Mouse (Mus musculus) inflammation-experienced regulatory T-cells, adult 6 months (primary cell): ENCODE results near the gene Gpr108. TPM values are rescaled to one million over a fixed set of nuclear protein-coding genes. Genes with fewer than 3 reads are reported as not detected.

Source experiments
- ATAC-seq: one replicate; pipeline ENCODE4 v1.8.0; 2017
- polyA plus RNA-seq, 3 experiments: library from polyadenylated mRNA; unstranded; fragments of 100-300 nt; shearing (Covaris generic); gene quantifications; one replicate each; pipeline ENCODE4 v1.2.1; 2017

Gpr108 gene
- polyA plus RNA-seq, 3 experiments from 2014 or later = 49.0 to 66.3 (median 56.5) TPM

GRCm38 (mm10) chr17:57245311-57245929 lies 2.8 kb downstream of the Gpr108 start:
- ATAC-seq = no peak

- no peak for ATAC-seq
Measured at GRCm38 (mm10) chr17:57243650-57244370, 4.4 kb downstream of the Gpr108 start.

- no peak for ATAC-seq
Measured at GRCm38 (mm10) chr17:57237181-57237580, 11.1 kb downstream of the Gpr108 start.

- no peak for ATAC-seq
Measured at GRCm38 (mm10) chr17:57235803-57236202, 12.4 kb downstream of the Gpr108 start.

- no peak for ATAC-seq
Measured at GRCm38 (mm10) chr17:57234254-57234928, 13.9 kb downstream of the Gpr108 start.

DNA sequence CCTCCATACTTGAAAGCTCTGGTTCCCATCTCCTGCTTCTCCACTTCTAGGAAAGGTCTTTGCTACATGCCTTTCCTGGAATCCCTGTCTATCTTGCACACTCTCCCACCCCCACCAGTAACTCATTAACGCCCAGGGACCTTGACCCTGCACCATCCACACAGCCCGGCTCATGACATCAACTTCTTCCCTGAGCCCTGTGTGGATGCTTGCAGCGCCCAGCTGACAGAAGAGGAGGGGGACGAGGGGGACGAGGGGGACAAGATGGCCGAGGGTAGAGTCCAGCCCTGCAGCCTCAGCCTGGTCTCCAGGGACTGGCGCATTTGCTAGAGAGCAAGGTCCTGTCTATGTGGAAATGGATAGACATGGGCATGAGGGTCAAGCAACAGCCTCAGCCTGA lies 15.2 kb downstream of the Gpr108 start:
- no peak for ATAC-seq

DNA sequence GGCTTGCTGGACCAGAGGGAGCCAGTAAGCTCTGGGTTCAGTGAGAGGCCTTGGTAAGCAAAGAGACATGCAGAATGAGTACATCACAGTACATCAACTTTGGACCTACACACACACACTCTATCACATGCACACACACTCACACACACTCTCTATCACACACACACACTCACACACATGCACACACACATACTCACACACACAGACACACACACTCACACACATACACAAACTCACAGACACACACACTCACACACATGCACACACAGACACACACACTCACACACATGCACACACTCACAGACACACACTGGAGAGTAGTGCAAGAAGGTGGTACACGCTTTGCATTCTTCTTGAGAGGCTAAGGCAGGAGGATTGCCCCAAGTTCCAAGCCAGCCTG lies 16.0 kb downstream of the Gpr108 start:
- no peak for ATAC-seq

- ATAC-seq = no peak
Measured at GRCm38 (mm10) chr17:57231321-57231771, 16.9 kb downstream of the Gpr108 start.

GRCm38 (mm10) chr17:57230728-57231125 lies 17.5 kb downstream of the Gpr108 start:
- ATAC-seq = no peak

DNA sequence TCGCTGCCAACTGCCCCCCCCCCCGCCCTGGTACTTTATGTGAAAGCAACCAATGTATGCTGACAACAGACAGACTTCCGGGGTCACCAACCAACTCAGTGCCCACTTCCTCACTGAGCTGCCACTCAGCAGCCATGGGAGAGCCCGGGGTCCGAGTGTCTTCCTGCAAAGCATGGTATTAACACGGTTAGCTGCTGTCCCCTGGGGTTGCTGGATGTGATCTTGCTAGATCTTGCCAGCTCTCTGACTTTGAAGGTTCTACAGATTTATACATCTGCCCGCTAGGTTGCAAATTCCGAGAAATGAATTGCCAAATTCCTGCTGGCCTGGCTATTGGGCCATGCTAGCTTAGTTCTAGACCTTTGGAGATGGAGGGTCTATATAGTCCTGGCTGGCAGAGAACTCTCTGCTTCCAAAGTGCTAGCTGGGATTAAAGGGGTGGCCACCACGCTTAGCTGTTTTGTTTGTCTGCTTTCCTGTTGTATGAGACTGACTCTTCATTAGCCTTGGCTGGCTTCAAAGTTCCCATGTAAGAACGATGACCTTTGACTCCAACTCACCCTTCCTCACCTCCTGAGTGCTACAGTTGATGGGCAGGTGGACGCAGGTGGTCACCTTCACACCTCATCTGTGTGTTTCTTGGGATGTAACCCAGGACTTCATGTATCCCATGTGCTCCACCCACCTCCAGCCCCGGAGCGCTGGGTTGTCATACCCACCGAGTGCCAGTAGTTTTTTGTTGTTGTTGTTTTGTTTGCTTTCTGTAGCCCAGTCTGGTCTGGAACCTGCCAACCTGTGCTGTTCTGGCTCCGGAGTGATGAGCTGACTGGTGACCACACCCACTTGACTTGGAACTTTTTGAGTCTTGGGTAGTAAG lies 18.2 kb downstream of the Gpr108 start:
- no peak for ATAC-seq

GRCm38 (mm10) chr17:57228873-57229272 lies 19.4 kb downstream of the Gpr108 start:
- ATAC-seq = no peak

DNA sequence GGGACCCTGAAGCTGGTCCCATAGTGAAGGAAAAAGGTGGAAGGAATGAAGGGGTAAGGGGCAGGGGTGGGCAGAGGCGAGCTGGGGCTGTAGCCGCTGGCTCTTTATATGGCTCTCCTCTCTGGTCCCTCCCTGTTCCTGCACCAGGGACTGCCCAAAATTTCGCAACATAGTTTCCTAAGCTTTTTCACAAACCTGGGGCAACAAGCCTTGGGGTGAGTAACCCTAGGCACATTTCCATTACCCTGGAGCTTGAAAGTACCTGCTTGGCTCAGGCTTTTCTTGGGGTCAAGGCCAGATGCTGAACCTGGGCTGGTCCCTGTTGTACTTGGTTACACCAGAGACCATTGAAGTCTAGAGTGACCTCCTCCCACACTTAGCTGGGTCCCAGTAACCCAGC lies 20.2 kb downstream of the Gpr108 start, which contains the start of gene C3:
C3 (minus strand) TSS at position 123 of the 400 bp plus-strand sequence.
- no peak for ATAC-seq

- no peak for ATAC-seq
Measured at GRCm38 (mm10) chr17:57227468-57227867, 20.8 kb downstream of the Gpr108 start.

- ATAC-seq = no peak
Measured at GRCm38 (mm10) chr17:57223313-57223712, 24.9 kb downstream of the Gpr108 start.

DNA sequence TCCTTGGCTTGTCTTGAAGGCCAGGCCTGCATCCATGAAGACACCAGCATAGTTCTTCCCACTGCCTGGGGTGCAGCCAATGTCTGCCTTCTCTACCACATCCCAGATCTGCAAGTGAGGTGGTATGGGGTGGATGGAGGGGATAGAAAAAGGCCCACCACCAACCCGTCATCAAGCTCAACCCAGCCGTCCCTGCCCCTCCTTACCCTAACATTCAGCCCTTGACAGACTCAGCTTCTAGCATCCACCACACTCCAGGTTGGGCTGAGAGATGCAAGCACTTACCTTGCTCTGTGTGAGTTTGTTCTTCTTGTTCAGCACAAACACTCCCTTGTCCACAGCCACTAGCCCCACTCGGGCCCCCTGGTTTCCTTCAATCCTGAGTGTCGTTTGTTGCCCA lies 26.3 kb downstream of the Gpr108 start:
- ATAC-seq = no peak

- peak; percentile 45 for ATAC-seq
Measured at GRCm38 (mm10) chr17:57219884-57220207, 28.4 kb downstream of the Gpr108 start.

GRCm38 (mm10) chr17:57219167-57219883 lies 28.9 kb downstream of the Gpr108 start:
- peak; percentile 84 for ATAC-seq

- no peak for ATAC-seq
Measured at GRCm38 (mm10) chr17:57218335-57218900, 29.8 kb downstream of the Gpr108 start.

- no peak for ATAC-seq
Measured at GRCm38 (mm10) chr17:57214676-57215387, 33.4 kb downstream of the Gpr108 start.

DNA sequence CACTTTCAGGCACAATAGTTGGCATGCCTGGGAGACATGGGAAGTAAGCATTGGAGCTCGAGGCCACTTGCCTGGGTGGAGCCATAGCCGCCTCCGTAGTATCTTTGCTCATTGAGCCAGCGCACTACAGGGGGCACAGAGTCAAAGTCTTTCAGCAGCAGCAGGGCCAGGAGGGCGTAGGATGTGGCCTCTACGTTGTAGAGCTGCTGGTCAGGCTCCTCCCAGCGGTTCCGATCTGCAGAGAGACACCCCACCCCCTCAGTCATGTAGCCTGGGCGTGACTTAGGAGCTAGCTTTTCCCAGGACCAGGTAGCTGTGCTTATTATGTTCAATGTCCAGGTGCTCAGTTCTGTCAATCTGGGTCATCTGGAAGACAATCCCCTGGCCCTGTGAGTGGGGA lies 36.7 kb downstream of the Gpr108 start:
- no peak for ATAC-seq

DNA sequence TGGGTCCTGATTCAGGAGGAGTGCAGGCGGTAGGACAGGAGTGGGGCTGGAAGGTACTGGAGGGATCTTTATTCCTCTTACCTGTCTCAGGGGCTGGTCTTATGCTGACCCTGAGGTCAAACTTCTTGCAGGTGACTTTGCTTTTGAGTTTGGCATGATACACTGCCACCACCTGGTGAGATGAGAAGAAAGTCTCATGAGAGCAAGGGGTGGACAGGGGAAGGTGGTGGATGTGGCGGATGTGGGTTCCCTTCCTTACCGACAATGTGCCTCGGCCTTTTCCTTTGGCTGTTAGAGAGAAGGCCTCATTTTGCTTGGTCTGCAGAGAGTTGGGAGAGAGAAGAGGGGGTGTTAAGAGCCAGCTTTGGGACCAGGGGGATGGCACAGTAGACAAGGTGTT lies 38.9 kb downstream of the Gpr108 start:
- peak; percentile 94 for ATAC-seq
